Mouse (Mus musculus) yolk sac, embryonic 10.5 days (tissue): ENCODE data around the gene Olfr657.

ENCODE experiments used
- DNase-seq: peaks from one replicate; pipeline ENCODE4 v3.0.0-alpha.2; 2017; ENCODE audit warnings: low spot score

Gene Olfr657

GRCm38 (mm10) chr7:104624494-104624893, at the start of gene Olfr657:
Gene Olfr657 (plus strand): TSS chr7:104624794.
- DNase-seq: no peak

GRCm38 (mm10) chr7:104577014-104577413, 47.6 kb upstream of the Olfr657 start, which contains the start of gene Olfr653:
Gene Olfr653 (plus strand): TSS chr7:104577314.
- no peak for DNase-seq

GRCm38 (mm10) chr7:104580846-104581245, 43.7 kb upstream of the Olfr657 start:
- DNase-seq: no peak

GRCm38 (mm10) chr7:104581429-104581828, 43.2 kb upstream of the Olfr657 start:
- DNase-seq: no peak

- DNase-seq: no peak
Observed at GRCm38 (mm10) chr7:104586725-104587124, 37.9 kb upstream of the Olfr657 start, which contains the start of gene Olfr654. Gene Olfr654 (plus strand): TSS chr7:104587025.

DNA sequence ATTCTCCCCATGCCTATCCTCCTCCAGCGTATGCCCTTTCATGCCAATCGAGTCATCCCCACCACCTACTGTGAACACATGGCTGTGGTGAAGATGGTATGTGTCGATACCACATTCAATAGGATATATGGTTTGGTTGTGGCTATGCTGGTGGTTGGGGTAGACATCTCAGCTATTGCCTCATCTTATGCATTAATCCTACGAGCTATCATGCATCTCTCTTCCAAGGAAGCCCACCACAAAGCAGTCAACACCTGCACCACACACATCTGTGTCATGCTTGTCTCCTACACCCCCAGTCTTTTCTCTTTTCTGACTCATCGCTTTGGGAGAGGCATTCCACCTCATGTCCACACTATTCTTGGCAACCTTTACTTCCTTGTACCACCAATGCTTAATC, 36.3 kb upstream of the Olfr657 start:
- no peak for DNase-seq

DNA sequence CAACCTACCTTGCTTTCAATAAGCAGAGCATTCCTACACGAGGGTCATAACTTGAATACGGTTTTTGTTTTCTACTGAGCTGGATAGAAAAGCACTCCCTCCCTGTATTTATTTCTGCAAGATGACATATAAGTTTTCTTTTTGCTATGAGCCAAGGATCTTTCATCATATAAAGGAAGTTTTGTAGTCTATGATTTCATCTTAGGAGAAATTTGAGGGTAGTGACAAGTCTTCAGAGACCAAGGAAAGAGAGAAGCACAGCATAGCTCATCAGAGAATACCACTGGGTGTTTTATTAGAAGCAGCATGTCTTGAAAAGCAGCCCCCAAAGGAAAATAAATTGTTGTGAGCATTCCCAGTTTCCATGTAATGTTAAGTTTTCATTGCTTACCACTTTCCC, 22.9 kb upstream of the Olfr657 start, which contains the start of gene Olfr655:
TSS of gene Olfr655 (minus strand) at position 101 of the 400 bp plus-strand sequence.
- no peak for DNase-seq

GRCm38 (mm10) chr7:104603173-104603572, 21.4 kb upstream of the Olfr657 start:
- peak; percentile 6 for DNase-seq

GRCm38 (mm10) chr7:104604727-104605126, 19.9 kb upstream of the Olfr657 start:
- no peak for DNase-seq

DNA sequence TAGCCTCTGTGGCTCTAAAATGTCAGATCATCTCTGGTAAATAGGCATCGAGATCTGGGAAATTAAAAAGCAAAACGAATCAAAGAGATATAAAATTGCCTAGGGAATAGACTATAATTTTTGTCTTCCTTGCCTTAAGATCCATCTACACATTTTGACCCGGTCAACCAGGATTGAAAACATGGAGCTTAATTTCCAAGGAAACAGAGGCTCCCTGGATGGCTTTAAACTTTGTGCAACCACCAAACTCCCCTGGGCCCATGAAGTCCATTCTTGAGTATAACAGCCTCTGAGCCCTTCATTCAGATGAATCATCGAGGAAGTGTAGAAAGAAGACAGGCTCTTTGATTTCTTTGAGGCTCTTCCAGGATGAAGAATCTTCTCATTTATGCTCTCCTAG, 10.9 kb upstream of the Olfr657 start, which contains the start of gene Olfr656:
TSS of gene Olfr656 (plus strand) at position 301 of the 400 bp plus-strand sequence.
- no peak for DNase-seq

- peak; percentile 44 for DNase-seq
Observed at GRCm38 (mm10) chr7:104646841-104647482, 22.4 kb downstream of the Olfr657 start, which contains the start of gene Olfr658. Gene Olfr658 (minus strand): TSS chr7:104647305.

- no peak for DNase-seq
Observed at GRCm38 (mm10) chr7:104666453-104666852, 41.9 kb downstream of the Olfr657 start, which contains the start of gene Olfr659. Gene Olfr659 (plus strand): TSS chr7:104666753.

GRCm38 (mm10) chr7:104686201-104686600, 61.6 kb downstream of the Olfr657 start, which contains the start of gene Olfr661:
Gene Olfr661 (plus strand): TSS chr7:104686501.
- no peak for DNase-seq
